Mouse (Mus musculus) forebrain, embryonic 13.5 days (tissue): Measurements from ENCODE around the gene Sox8. TPM values are rescaled to one million over a fixed set of nuclear protein-coding genes. Genes with fewer than 3 reads are reported as not detected.

Experiments used
- ATAC-seq: fragments of 200-750 bp; cut with Nextera tagmentation; 2 replicates; pipeline ENCODE4 v1.8.0; 2017
- H3K27ac ChIP-seq: fragments of 300-500 bp; sonication (generic); 2 replicates; pipeline ENCODE4 v1.5.1; 2015; ENCODE audit warnings: inconsistent platforms, mild to moderate bottlenecking, moderate library complexity
- H3K27me3 ChIP-seq: fragments of 300-500 bp; sonication (generic); 2 replicates; pipeline ENCODE4 v1.6.1; 2015; ENCODE audit warnings: mild to moderate bottlenecking, inconsistent platforms
- H3K36me3 ChIP-seq: fragments of 300-500 bp; sonication (generic); 2 replicates; pipeline ENCODE4 v1.6.1; 2015; ENCODE audit warnings: mild to moderate bottlenecking, inconsistent platforms; ENCODE audit not compliant: poor library complexity, severe bottlenecking
- H3K4me1 ChIP-seq: fragments of 300-500 bp; sonication (generic); 2 replicates; pipeline ENCODE4 v1.6.1; 2015; ENCODE audit warnings: inconsistent platforms
- H3K4me2 ChIP-seq: fragments of 300-500 bp; sonication (generic); 2 replicates; pipeline ENCODE4 v1.6.1; 2015; ENCODE audit warnings: inconsistent platforms, mild to moderate bottlenecking, moderate library complexity
- H3K4me3 ChIP-seq: fragments of 300-500 bp; sonication (generic); 2 replicates; pipeline ENCODE4 v1.5.1; 2015; ENCODE audit warnings: mild to moderate bottlenecking, inconsistent platforms
- H3K9ac ChIP-seq: fragments of 300-500 bp; sonication (generic); 2 replicates; pipeline ENCODE4 v1.6.1; 2015; ENCODE audit warnings: mild to moderate bottlenecking, inconsistent platforms
- H3K9me3 ChIP-seq: fragments of 300-500 bp; sonication (generic); replicated peaks from 2 replicates; pipeline ENCODE4 v1.6.1; 2016; ENCODE audit warnings: inconsistent platforms
- WGBS: fragments of 180-500 bp; shearing (Covaris S2); methylation state at CpG from one replicate; pipeline ENCODE4 v1.1.7; 2015; 5-methylcytosine and 5-hydroxymethylcytosine counted together
- polyA plus RNA-seq: library from polyadenylated mRNA; unstranded; fragments of >200 nt; fragmentation: Nextera tagmentation; extraction: Ambion mirVana; gene quantifications from 2 replicates; pipeline ENCODE4 v1.2.1, GENCODE M21; 2015

The Sox8 gene
- polyA plus RNA-seq: 15.3 and 17.5 TPM in 2 replicates

GRCm38 (mm10) chr17:25570648-25571452 is at the start of gene Sox8:
TSS of gene Sox8 (minus strand) at chr17:25570686.
- H3K27ac ChIP-seq: no peak within 1 kb of the TSS

DNA sequence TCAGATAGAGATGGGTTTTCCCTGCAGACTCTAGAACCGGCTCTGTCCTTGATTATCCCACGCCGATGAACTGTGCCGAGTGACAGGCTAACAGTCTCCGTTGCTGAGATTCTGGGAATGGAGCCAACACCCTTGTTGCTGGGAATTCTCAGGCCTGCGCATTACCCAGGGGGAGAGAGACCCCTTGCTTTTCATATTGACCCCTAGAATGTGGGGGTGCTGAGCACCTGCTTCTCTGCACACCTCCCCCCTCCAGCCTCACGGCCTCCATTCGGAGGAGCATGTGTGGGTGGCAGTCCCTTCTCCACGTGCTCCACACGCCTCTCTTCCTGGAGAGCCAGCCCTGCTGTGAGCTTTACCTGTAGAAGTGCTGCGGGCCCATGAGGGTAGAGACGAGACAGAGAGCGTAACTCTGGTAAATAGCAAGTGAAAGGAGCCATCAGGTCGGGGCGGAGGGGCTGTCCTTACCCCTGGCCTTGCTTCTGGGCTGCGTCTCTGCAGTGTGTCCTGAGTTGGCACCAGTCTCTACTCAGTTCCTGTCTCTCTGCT is 48.1 kb upstream of the Sox8 start:
- Histone ChIP-seq H3K9me3 (no peaks in the 10 kb centered on the region), H3K4me2 (peak overlapping the region; percentile 27; the same call in 1 of the 2 replicates), H3K4me1 (peaks cover 25% of the 10 kb centered on the region), H3K36me3 (peaks cover 11% of the 10 kb centered on the region; the same call in 1 of the 2 replicates), H3K9ac (no peak overlapping the region), H3K27me3 (no peaks in the 10 kb centered on the region), H3K27ac (peak overlapping the region; percentile 84), H3K4me3 (no peak overlapping the region)
- WGBS: 28% methylated on average over 16 of the region's 16 CpGs
- peak; percentile 87 for ATAC-seq

More at GRCm38 (mm10) chr17:25570648-25571452, at the start of gene Sox8:
- peak within 1 kb of the TSS; percentile 82 for H3K4me2 ChIP-seq
- peak within 1 kb of the TSS; percentile 53 for H3K4me3 ChIP-seq
- peak; percentile 65 for ATAC-seq
- H3K36me3 ChIP-seq: peaks cover 9% of the 10 kb centered on the region; the same call in 1 of the 2 replicates
- WGBS: under 1% methylated on average over 60 of the region's 61 CpGs
- H3K27me3 ChIP-seq: peaks cover 48% of the 10 kb centered on the region
- no peaks in the 10 kb centered on the region for H3K9me3 ChIP-seq
- peak within 1 kb of the TSS; percentile 69 for H3K9ac ChIP-seq
- H3K4me1 ChIP-seq: peaks cover 68% of the 10 kb centered on the region

DNA sequence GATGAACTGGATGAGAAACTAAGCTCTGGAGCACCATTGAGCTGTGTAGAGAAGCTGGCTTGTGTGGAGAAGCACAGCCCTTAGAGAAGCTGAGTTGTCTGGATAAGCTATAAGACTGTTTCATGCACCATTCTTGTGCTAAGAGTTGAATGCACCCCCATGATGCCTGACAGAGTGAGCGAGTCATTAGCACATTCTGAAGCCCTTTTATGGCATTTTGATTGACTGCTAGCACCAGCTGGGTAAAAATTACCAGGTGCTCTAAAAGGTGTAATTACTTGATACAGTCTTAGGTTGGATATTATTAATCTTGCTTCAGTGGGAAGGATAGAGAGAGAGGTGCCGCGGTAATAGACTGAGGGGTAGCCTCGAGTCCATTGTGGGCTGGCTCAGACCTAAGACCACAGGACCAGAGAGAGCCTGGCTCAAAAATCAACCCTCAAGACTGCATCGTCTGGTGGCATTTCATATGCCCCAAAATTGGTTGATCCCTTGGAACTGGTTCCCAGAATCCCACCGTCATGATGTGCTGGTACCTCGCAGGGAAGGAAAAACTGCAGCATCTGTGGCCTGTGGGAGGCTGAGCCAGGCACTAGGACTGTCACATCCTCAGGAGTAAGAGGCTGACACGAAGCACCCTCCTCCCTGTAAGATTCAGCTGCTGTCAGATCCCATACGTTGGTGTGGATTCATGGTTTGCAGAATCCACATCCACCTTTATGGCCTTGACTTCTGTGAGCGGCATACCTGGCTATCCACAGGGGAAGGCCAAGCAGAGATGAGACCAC is 44.4 kb upstream of the Sox8 start:
- no peak for ATAC-seq
- Histone ChIP-seq H3K4me2 (no peak overlapping the region), H3K4me1 (peaks cover 40% of the 10 kb centered on the region), H3K36me3 (peaks cover 23% of the 10 kb centered on the region), H3K4me3 (no peak overlapping the region), H3K9ac (no peak overlapping the region), H3K9me3 (no peaks in the 10 kb centered on the region), H3K27me3 (no peaks in the 10 kb centered on the region), H3K27ac (peak overlapping the region; percentile 71; the same call in 1 of the 2 replicates)
- 85% methylated on average over 10 of the region's 10 CpGs for WGBS

GRCm38 (mm10) chr17:25613323-25613722 is 42.8 kb upstream of the Sox8 start:
- no peak overlapping the region for H3K27ac ChIP-seq
- H3K4me3 ChIP-seq: no peak overlapping the region
- WGBS: 93% methylated on average over 6 of the region's 6 CpGs
- no peak for ATAC-seq
- no peak overlapping the region for H3K4me2 ChIP-seq
- H3K36me3 ChIP-seq: peaks cover 23% of the 10 kb centered on the region
- no peaks in the 10 kb centered on the region for H3K9me3 ChIP-seq
- H3K27me3 ChIP-seq: no peaks in the 10 kb centered on the region
- H3K9ac ChIP-seq: no peak overlapping the region
- H3K4me1 ChIP-seq: peaks cover 41% of the 10 kb centered on the region

DNA sequence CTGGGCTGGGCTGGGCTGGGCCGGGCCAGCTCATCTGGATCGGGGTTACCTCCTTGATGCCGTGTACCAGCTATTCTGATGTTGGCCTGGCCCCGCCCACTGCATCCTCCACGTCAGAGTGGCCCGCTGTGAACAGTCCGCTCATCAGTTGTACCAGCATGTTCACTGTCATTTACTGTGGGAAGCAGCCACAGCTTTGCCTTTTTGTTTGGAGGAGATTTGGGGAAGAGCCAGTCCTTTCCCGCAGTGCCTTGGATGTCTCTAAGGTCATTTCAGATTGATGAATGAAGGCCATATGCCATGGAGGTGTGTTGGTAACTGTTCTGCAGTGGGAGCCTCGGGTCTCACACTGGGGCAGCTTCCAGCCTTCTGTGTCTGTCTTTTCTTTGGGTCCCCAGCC is 42.1 kb upstream of the Sox8 start:
- ATAC-seq: no peak
- Histone ChIP-seq H3K9me3 (no peaks in the 10 kb centered on the region), H3K36me3 (peaks cover 23% of the 10 kb centered on the region), H3K4me1 (peaks cover 39% of the 10 kb centered on the region), H3K4me2 (no peak overlapping the region), H3K27ac (no peak overlapping the region), H3K4me3 (no peak overlapping the region), H3K27me3 (no peaks in the 10 kb centered on the region), H3K9ac (no peak overlapping the region)
- WGBS: 86% methylated on average over 9 of the region's 9 CpGs

DNA sequence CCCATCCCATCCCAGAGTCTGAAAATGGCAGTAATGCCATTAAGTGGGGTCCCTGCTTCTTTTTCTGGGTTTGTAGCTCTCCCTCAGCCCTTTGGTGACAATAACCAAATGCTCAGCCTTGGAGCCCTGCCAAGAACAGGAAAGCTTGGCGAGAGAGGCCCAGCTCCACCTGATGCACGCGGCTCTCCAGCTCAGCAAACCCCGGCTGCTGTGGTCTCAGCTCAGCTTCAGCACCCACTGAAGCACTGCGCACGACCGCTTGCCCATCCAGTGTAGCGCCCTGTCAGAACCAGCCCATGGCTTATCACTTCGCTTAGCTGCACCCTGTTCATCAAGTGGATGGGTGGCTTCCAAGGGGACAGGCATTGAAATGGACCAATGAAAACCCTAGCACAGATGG is 39.7 kb upstream of the Sox8 start:
- Histone ChIP-seq H3K9me3 (no peaks in the 10 kb centered on the region), H3K4me3 (no peak overlapping the region), H3K27me3 (no peaks in the 10 kb centered on the region), H3K4me2 (peak overlapping the region; percentile 19), H3K4me1 (peaks cover 38% of the 10 kb centered on the region), H3K9ac (no peak overlapping the region), H3K27ac (peak overlapping the region; percentile 87), H3K36me3 (peaks cover 19% of the 10 kb centered on the region)
- peak; percentile 61 for ATAC-seq
- WGBS: 42% methylated on average over 9 of the region's 9 CpGs

GRCm38 (mm10) chr17:25609506-25609828 is 39.0 kb upstream of the Sox8 start:
- no peaks in the 10 kb centered on the region for H3K9me3 ChIP-seq
- no peak overlapping the region for H3K9ac ChIP-seq
- no peak overlapping the region for H3K4me3 ChIP-seq
- no peak overlapping the region; the same call in 1 of the 2 replicates for H3K4me2 ChIP-seq
- H3K36me3 ChIP-seq: peaks cover 16% of the 10 kb centered on the region
- WGBS: 28% methylated on average over 3 of the region's 3 CpGs
- H3K27ac ChIP-seq: peak overlapping the region; percentile 87
- peaks cover 43% of the 10 kb centered on the region for H3K4me1 ChIP-seq
- H3K27me3 ChIP-seq: no peaks in the 10 kb centered on the region
- ATAC-seq: peak; percentile 75

- Histone ChIP-seq H3K9ac (peak overlapping the region; percentile 22; the same call in 1 of the 2 replicates), H3K4me3 (no peak overlapping the region), H3K27ac (peak overlapping the region; percentile 87), H3K36me3 (peaks cover 16% of the 10 kb centered on the region), H3K4me2 (no peak overlapping the region), H3K27me3 (no peaks in the 10 kb centered on the region), H3K9me3 (no peaks in the 10 kb centered on the region), H3K4me1 (peaks cover 43% of the 10 kb centered on the region)
- peak; percentile 52 for ATAC-seq
- 51% methylated on average over 10 of the region's 10 CpGs for WGBS
These were observed 38.5 kb upstream of the Sox8 start for GRCm38 (mm10) chr17:25608821-25609505.

DNA sequence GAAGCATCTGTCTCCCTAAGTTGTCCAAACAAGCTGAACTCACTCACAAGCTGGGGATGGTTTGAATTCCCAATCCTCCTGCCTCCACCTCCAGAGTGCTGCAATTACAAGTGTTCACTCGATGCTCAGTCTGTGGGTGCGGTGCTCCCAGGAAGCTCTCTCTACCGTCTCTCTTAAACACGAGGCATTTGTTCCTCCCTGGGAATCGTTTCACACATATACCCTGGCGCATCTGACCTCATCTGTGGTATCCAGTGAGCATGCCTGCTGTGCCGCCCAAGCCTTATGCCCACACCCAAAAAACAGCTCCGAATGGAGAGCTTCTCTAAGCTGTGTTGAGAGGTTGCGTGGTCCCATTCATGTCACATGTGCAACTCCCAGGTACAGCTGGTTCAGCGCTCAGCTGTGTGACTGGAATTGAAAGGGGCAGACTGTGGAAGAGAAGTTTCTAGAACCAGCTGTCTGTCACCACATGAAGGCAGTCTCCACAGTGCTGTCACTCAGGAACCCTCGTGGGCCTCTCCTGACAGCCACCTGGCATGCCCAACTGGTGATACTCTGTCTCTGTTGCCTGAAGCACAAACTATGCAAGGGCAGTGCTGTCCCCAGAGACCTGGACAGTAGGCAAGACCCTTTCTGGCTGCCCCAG is 37.8 kb upstream of the Sox8 start:
- 80% methylated on average over 11 of the region's 11 CpGs for whole genome bisulfite sequencing
- no peak; the same call in 1 of the 2 replicates for ATAC-seq

DNA sequence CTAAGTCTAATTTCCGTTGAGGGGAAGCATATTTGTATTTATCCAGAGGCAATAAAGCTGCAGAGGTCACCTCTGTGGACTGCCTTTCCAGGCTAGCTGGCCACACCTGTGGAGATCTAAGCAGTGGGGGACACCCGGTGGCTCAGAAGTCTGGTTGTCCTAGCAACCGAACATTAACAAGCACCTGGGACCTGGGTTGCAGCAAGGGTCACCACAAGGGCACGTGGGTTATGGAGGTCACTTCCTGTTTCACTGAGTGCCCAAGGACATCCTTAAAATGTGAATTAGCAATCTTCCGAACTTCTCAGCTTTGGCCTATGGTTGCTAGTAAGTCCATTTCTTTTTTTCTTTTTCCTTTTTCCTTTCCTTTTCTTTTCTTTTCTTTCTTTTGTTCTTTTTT is 33.7 kb upstream of the Sox8 start:
- no peak for ATAC-seq

More for the DNA sequence above, 37.8 kb upstream of the Sox8 start:
- no peak overlapping the region for H3K9ac ChIP-seq
- peak overlapping the region; percentile 87 for H3K27ac ChIP-seq
- no peaks in the 10 kb centered on the region for H3K9me3 ChIP-seq
- H3K36me3 ChIP-seq: peaks cover 9% of the 10 kb centered on the region; the same call in 1 of the 2 replicates
- H3K27me3 ChIP-seq: no peaks in the 10 kb centered on the region
- peaks cover 43% of the 10 kb centered on the region for H3K4me1 ChIP-seq
- no peak overlapping the region for H3K4me3 ChIP-seq
- no peak overlapping the region for H3K4me2 ChIP-seq

GRCm38 (mm10) chr17:25602366-25602765 is 31.9 kb upstream of the Sox8 start:
- Histone ChIP-seq H3K4me1 (peaks cover 8% of the 10 kb centered on the region; the same call in 1 of the 2 replicates), H3K9ac (no peak overlapping the region), H3K27me3 (no peaks in the 10 kb centered on the region), H3K4me2 (no peak overlapping the region), H3K4me3 (no peak overlapping the region), H3K36me3 (no peaks in the 10 kb centered on the region; the same call in 1 of the 2 replicates), H3K9me3 (no peaks in the 10 kb centered on the region), H3K27ac (no peak overlapping the region)
- ATAC-seq: no peak
- WGBS: 76% methylated on average over 8 of the region's 8 CpGs

More for the DNA sequence above, 33.7 kb upstream of the Sox8 start:
- H3K4me3 ChIP-seq: no peak overlapping the region
- WGBS: 69% methylated on average over 5 of the region's 5 CpGs
- no peak overlapping the region for H3K9ac ChIP-seq
- no peak overlapping the region for H3K27ac ChIP-seq
- peaks cover 21% of the 10 kb centered on the region for H3K4me1 ChIP-seq
- H3K36me3 ChIP-seq: no peaks in the 10 kb centered on the region; the same call in 1 of the 2 replicates
- no peaks in the 10 kb centered on the region for H3K27me3 ChIP-seq
- no peaks in the 10 kb centered on the region for H3K9me3 ChIP-seq
- no peak overlapping the region for H3K4me2 ChIP-seq
